Mouse (Mus musculus) stomach, postnatal 0 days (tissue): ENCODE measurements around the gene Cdh8. TPM values are rescaled to one million over a fixed set of nuclear protein-coding genes. Genes with fewer than 3 reads are reported as not detected.

ENCODE experiments used
- ATAC-seq: fragments of 200-750 bp; cut with Nextera tagmentation; 2 replicates; pipeline ENCODE4 v1.8.0; 2017; ENCODE audit not compliant: low FRiP score, low TSS enrichment
- DNase-seq: peaks from one replicate; pipeline ENCODE4 v3.0.0-alpha.2; 2016; ENCODE audit warnings: low spot score
- H3K27ac ChIP-seq: fragments of 300-500 bp; sonication (generic); replicated peaks from 2 replicates; pipeline ENCODE4 v1.5.1; 2014; ENCODE audit warnings: mild to moderate bottlenecking, control low read depth
- H3K27me3 ChIP-seq: fragments of 300-500 bp; sonication (generic); 2 replicates; pipeline ENCODE4 v1.6.1; 2014; ENCODE audit warnings: low read length; ENCODE audit not compliant: control insufficient read depth, insufficient read depth
- H3K36me3 ChIP-seq: fragments of 300-500 bp; sonication (generic); 2 replicates; pipeline ENCODE4 v1.6.1; 2014; ENCODE audit warnings: low read length, mixed read lengths; ENCODE audit not compliant: control insufficient read depth, insufficient read depth
- H3K4me1 ChIP-seq: fragments of 300-500 bp; sonication (generic); replicated peaks from 2 replicates; pipeline ENCODE4 v1.6.1; 2014; ENCODE audit warnings: antibody characterized with exemption; ENCODE audit not compliant: control insufficient read depth, insufficient read depth
- H3K4me2 ChIP-seq: fragments of 300-500 bp; sonication (generic); replicated peaks from 2 replicates; pipeline ENCODE4 v1.6.1; 2014; ENCODE audit warnings: low read depth, mild to moderate bottlenecking, control low read depth, moderate library complexity
- H3K4me3 ChIP-seq: fragments of 300-500 bp; sonication (generic); 2 replicates; pipeline ENCODE4 v1.5.1; 2014; ENCODE audit warnings: low read depth, low read length, control low read depth
- H3K9ac ChIP-seq: fragments of 300-500 bp; sonication (generic); 2 replicates; pipeline ENCODE4 v1.6.1; 2014; ENCODE audit warnings: mild to moderate bottlenecking, low read length, control low read depth, mixed read lengths
- H3K9me3 ChIP-seq: fragments of 300-500 bp; sonication (generic); 2 replicates; pipeline ENCODE4 v1.6.1; 2016; ENCODE audit warnings: low read length; ENCODE audit not compliant: control insufficient read depth
- CTCF ChIP-seq: IDR thresholded peaks from 2 replicates; pipeline ENCODE4 v1.5.1; 2016; ENCODE audit warnings: antibody characterized with exemption, low read depth, mild to moderate bottlenecking, moderate library complexity
- EP300 ChIP-seq: optimal IDR thresholded peaks from 2 replicates; pipeline ENCODE3; 2016; ENCODE audit warnings: antibody characterized with exemption
- WGBS: fragments of 180-500 bp; shearing (Covaris S2); extraction: QIAGEN DNeasy Blood & Tissue Kit; methylation state at CpG from one replicate; pipeline ENCODE4 v1.1.7; 2014; 5-methylcytosine and 5-hydroxymethylcytosine counted together
- polyA plus RNA-seq: library from polyadenylated mRNA; unstranded; fragments of >200 nt; fragmentation: Nextera tagmentation; extraction: Ambion mirVana; gene quantifications from 2 replicates; pipeline ENCODE4 v1.2.1, GENCODE M21; 2015

Cdh8 gene
- polyA plus RNA-seq, 1 experiment from 2014 or later = 0.24 TPM

DNA sequence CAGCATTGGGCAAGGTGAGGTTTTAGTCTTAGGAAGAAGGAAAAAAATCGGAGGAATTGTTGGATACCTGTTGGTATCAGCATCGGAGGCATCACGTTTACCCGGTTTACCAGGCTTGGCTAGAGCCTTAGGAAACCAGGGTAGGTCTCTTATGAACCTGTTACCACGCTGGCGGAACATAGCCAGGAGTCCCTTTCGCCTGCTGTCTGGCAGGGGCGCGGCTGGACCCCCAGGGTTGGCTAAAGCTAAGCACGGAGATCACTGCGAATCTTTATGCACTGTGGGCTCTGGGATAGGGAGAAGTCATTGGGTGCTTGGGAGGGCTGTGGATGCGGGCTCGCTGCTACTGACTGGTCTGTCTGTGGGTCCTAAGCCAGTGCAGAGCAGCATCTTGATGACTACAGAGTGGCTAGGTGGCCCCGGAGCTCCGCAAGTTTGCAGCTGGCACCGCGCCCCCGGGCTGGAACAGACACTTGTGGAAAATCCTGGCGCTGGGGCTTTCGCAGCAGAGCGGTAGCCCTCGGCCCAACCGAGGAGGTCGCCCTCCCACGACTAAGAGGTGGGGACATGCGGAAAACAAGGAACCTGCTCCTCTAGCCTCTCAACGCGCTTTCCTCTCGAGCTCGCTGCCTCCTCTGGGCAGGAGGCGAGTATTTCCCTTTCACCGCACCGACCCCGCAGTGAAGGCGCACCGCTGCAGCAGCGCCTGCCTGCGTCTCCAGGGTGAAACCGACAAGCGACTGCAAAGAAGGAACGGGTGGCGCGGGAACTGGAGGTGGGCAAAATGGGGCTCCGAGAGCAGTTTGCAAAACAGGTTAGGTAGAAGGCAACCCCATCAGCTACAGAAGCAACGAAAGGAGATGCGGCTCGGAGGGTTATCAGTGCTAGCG, 950 bp downstream of the Cdh8 start:
- H3K36me3 ChIP-seq = no peaks in the 10 kb centered on the region
- ATAC-seq (no peak), DNase-seq (no peak)
- H3K27me3 ChIP-seq = peaks cover 9% of the 10 kb centered on the region; the same call in 1 of the 2 replicates
- no peaks in the 10 kb centered on the region for H3K4me1 ChIP-seq
- no peak for TF ChIP-seq EP300
- no peak for TF ChIP-seq CTCF
- H3K27ac ChIP-seq = no peak overlapping the region
- H3K4me3 ChIP-seq = peak overlapping the region; percentile 35
- no peaks in the 10 kb centered on the region for H3K9me3 ChIP-seq
- WGBS = 2% methylated on average over 48 of the region's 48 CpGs
- H3K9ac ChIP-seq = no peak overlapping the region
- peak overlapping the region; percentile 58 for H3K4me2 ChIP-seq

DNA sequence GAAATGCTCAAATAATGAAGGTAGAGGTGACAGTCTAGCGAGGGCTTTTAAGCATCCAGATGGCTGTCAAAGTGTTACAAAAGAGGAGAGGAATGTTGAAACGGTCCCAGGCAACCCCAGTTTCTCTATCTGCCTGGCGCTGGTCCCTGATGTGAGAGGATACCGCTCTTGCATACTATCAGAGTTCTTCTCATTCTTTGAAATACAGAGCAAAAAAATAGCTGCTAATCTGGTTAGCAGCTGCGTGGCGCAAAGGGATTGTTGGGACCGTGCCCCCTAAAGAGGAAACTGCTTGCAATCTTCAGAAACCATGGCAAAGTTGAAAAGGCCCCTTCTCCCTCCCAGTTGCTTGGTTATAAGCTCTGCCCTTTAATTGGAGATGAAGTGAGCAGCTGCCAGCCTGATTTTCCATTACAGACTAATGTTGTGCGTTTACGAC, 1.8 kb downstream of the Cdh8 start:
- no peak for ATAC-seq

DNA sequence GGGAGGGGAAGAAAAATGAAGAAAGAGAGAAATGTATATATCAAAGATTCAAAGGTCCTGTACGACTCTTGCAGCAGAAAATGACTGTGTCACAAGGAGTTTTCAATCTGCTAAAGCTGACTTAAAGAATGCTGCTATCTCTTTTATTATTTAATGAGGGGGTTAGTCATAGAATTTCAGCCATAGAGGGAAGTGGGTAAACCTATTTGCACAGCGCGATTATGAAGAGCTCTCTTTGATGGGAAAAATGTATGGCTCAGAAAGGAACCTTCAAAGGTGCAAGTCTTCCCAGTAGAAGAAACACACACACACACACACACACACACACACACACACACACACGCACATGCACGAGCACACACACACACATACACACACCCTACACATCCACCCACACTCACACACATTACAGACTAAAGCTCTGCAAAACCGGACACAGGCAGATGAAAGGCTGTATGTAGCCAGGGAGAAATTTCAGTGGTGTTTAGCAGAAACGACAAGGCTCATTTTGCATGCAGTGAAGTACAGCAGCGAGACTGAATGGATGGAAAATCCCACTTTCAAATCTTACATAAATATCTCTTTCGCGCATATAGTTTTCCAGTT, 2.3 kb downstream of the Cdh8 start:
- Histone ChIP-seq H3K27ac (no peak overlapping the region), H3K36me3 (no peaks in the 10 kb centered on the region), H3K27me3 (peaks cover 9% of the 10 kb centered on the region; the same call in 1 of the 2 replicates), H3K9me3 (no peaks in the 10 kb centered on the region), H3K4me1 (no peaks in the 10 kb centered on the region), H3K4me2 (no peak overlapping the region), H3K9ac (no peak overlapping the region), H3K4me3 (no peak overlapping the region)
- 19% methylated on average over 10 of the region's 10 CpGs for WGBS
- TF ChIP-seq EP300 (no peak), CTCF (no peak)
- DNase-seq (no peak), ATAC-seq (no peak)

More for the DNA sequence above, 1.8 kb downstream of the Cdh8 start:
- no peaks in the 10 kb centered on the region for H3K4me1 ChIP-seq
- H3K27me3 ChIP-seq = peaks cover 9% of the 10 kb centered on the region; the same call in 1 of the 2 replicates
- 8% methylated on average over 9 of the region's 9 CpGs for WGBS
- no peak for DNase-seq
- H3K9ac ChIP-seq = no peak overlapping the region
- no peak for TF ChIP-seq CTCF
- TF ChIP-seq EP300 = no peak
- H3K27ac ChIP-seq = no peak overlapping the region
- H3K36me3 ChIP-seq = no peaks in the 10 kb centered on the region
- no peaks in the 10 kb centered on the region for H3K9me3 ChIP-seq
- no peak overlapping the region for H3K4me3 ChIP-seq
- H3K4me2 ChIP-seq = no peak overlapping the region; the same call in 1 of the 2 replicates

DNA sequence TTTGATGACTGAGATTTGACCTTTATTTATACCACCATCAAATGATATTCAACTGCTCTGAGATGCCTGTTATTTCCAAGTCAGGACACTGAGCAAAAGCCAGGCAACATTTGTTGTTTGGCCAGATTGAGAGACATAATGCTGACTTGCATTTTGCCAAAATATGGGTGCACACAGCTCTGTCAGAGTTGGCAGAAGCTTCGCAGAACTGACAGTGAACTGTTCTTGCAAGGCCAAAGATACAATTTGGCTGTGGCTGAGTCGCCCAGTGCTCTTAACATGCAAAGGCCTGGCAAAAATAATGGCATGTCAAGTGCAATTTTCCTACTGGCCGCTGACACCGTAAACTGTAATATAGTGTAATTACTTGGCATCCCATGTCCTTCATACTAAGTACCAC, 22.4 kb downstream of the Cdh8 start:
- H3K4me1 ChIP-seq = no peaks in the 10 kb centered on the region

DNA sequence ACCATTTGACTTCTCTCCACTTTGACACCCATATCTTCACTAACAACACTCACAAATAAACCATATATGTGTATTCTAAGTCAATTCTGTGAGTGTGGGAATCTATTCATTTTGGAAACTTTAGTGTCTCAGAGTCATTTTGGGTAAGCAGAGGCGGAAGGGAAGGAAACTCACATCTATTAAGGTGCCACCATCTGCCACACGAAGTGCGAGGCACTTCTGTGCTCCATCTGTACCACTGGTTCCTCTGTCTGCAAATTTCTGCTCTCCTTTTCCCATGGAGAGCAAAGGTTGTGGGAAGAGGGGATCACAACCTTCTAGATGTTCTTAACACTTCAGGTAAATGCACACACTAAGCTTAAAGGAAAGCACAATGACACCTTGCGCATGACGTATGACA, 46.2 kb downstream of the Cdh8 start:
- Histone ChIP-seq H3K9ac (no peak overlapping the region), H3K4me1 (no peaks in the 10 kb centered on the region), H3K9me3 (no peaks in the 10 kb centered on the region), H3K4me3 (no peak overlapping the region), H3K4me2 (no peak overlapping the region), H3K27ac (no peak overlapping the region), H3K27me3 (no peaks in the 10 kb centered on the region), H3K36me3 (no peaks in the 10 kb centered on the region)
- no peak for ATAC-seq
- DNase-seq = no peak
- WGBS = 86% methylated on average over 5 of the region's 5 CpGs
- TF ChIP-seq CTCF (no peak), EP300 (no peak)

More for the DNA sequence above, 22.4 kb downstream of the Cdh8 start:
- Histone ChIP-seq H3K4me3 (no peak overlapping the region), H3K27ac (no peak overlapping the region), H3K4me2 (no peak overlapping the region), H3K27me3 (no peaks in the 10 kb centered on the region), H3K9ac (no peak overlapping the region), H3K36me3 (no peaks in the 10 kb centered on the region), H3K9me3 (no peaks in the 10 kb centered on the region)
- ATAC-seq = no peak
- DNase-seq = no peak
- TF ChIP-seq EP300 (no peak), CTCF (no peak)
- whole genome bisulfite sequencing = 75% methylated on average over 4 of the region's 4 CpGs

DNA sequence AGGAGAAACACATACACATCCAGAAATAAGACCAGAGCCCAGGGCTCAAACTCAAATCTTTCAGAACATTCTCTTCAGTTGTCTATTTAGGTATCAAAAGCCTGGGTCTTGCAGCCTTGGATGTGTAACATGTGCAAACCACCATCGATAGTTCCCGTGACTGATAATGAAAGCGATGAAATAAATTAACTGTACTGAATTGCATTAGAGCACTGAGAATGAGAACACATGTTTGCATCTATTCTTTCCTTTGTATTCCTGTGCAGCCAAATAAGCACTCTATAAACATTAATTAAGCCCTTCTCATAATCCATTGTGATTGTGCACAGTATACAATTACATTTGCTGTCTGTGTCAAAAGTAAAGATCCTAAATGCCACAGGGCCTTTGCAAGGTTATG, 47.1 kb downstream of the Cdh8 start:
- WGBS = 89% methylated on average over 3 of the region's 3 CpGs
- Histone ChIP-seq H3K9ac (no peak overlapping the region), H3K27me3 (no peaks in the 10 kb centered on the region), H3K4me3 (no peak overlapping the region), H3K27ac (no peak overlapping the region), H3K4me1 (no peaks in the 10 kb centered on the region), H3K9me3 (no peaks in the 10 kb centered on the region), H3K4me2 (no peak overlapping the region), H3K36me3 (no peaks in the 10 kb centered on the region)
- TF ChIP-seq CTCF (no peak), EP300 (no peak)
- DNase-seq (no peak), ATAC-seq (no peak)
